Mouse (Mus musculus) E14TG2a.4 (cell line): ENCODE measurements at regions not wholly inside any gene's neighbourhood (a gene's known extent, or its start where the extent isn't known, plus 50 kb on each side); places are given as distances from the start of the nearest gene placed in this dataset.

Source experiments
- CTCF ChIP-seq: conservative IDR thresholded peaks from 2 replicates; pipeline ENCODE4 v1.5.1; 2014; ENCODE audit warnings: low read length
- POU5F1 ChIP-seq: IDR thresholded peaks from 2 replicates; pipeline ENCODE4 v1.6.1; 2014; ENCODE audit warnings: low read length, borderline replicate concordance

- TF ChIP-seq CTCF (no peak), POU5F1 (no peak)
Observed at GRCm38 (mm10) chr10:67717506-67717905, 168.8 kb upstream of the Ado start.
